Mouse (Mus musculus): ENCODE data around the gene 3110009E18Rik. TPM values are rescaled to one million over a fixed set of nuclear protein-coding genes. Genes with fewer than 3 reads are reported as not detected.
A peak's percentile ranks its signal among the peaks of the same experiment; 100 is the strongest.

The 3110009E18Rik gene
- polyA plus RNA-seq, 2 experiments: 3.5 to 10.4 TPM

DNA sequence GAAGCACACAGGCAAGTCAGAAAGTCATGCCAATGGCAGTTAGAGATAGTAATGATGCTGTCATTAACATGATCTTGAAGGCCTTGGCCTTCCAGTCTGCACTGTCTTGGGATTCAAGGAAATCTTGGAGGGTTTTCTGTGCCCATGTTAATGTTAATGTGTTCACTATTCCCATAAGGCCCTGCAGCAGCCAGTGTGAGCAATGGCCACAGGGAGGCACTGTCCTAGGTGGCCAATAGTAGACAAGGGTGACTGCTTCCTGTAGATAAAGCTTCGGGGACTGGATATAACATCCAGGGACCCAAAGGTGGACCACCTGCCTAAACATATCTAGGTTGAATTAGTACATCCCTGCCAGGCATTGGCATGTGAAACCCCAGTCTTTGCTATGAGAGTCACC lies 116.1 kb downstream of the 3110009E18Rik start:
- H3K4me1 ChIP-seq (replicated peaks; ENCODE audit: control insufficient read depth in 2 of 2, insufficient read depth in 2 of 2, low read length in 1 of 2): peaks cover 0 to under 1% of the 10 kb centered on the region in 2 experiments; a peak in 1 of 4 replicates
- ATAC-seq (ENCODE audit: insufficient read depth) (no peak), DNase-seq (ENCODE audit: low read depth in 3 of 3, low spot score in 3 of 3) (no peak)
- H3K27ac ChIP-seq: no peak overlapping the region
- H3K4me2 ChIP-seq (ENCODE audit: low read depth): no peak overlapping the region
- no peak overlapping the region for H3K9ac ChIP-seq (replicated peaks)
- peaks cover 76% of the 10 kb centered on the region for H3K36me3 ChIP-seq (replicated peaks; ENCODE audit: control insufficient read depth, insufficient read depth, low read depth)
- WGBS (ENCODE audit: insufficient replicate concordance): 55% methylated on average over 1 of the region's 1 CpGs
- no peak for TF ChIP-seq EP300 (IDR thresholded peaks at IDR 0.05; ENCODE audit: low read depth)
- TF ChIP-seq CTCF (IDR thresholded peaks at IDR 0.05; ENCODE audit: low read depth): peak; percentile 55
- no peaks in the 10 kb centered on the region for H3K9me3 ChIP-seq (ENCODE audit: control insufficient read depth, low read length)
- no peaks in the 10 kb centered on the region for H3K27me3 ChIP-seq (ENCODE audit: control insufficient read depth, insufficient read depth, low read length)
- H3K4me3 ChIP-seq (ENCODE audit: insufficient read depth in 1 of 2, low read depth in 2 of 2, low read length in 2 of 2): no peak overlapping the region

Other genes with a start within 250 kb of the 3110009E18Rik start
- 2.8 and 2.9 TPM in 2 replicates for gene Tmem177, start 208.0 kb upstream of the 3110009E18Rik start, polyA plus RNA-seq (2012; rRNA removed)
- 3.8 and 3.9 TPM in 2 replicates for gene Tmem177, start 208.0 kb upstream of the 3110009E18Rik start, polyA plus RNA-seq (2014; fragmentation: Nextera tagmentation; extraction: Ambion mirVana)
- 0.03 TPM in 1 of 2 replicates, not detected in the other for gene Cfap221, start 124.0 kb upstream of the 3110009E18Rik start, polyA plus RNA-seq (2012; rRNA removed)
- 0.05 TPM in 1 of 2 replicates, not detected in the other for gene Cfap221, start 124.0 kb upstream of the 3110009E18Rik start, polyA plus RNA-seq (2014; fragmentation: Nextera tagmentation; extraction: Ambion mirVana)
- gene Sctr, start 114.3 kb upstream of the 3110009E18Rik start, polyA plus RNA-seq (2012; rRNA removed): 0.03 TPM in 1 of 2 replicates, not detected in the other
- gene Sctr, start 114.3 kb upstream of the 3110009E18Rik start, polyA plus RNA-seq (2014; fragmentation: Nextera tagmentation; extraction: Ambion mirVana): not detected in 2 replicates
- gene Tmem37, start 47.1 kb upstream of the 3110009E18Rik start, polyA plus RNA-seq (2012; rRNA removed): 31.1 and 39.5 TPM in 2 replicates
- gene Tmem37, start 47.1 kb upstream of the 3110009E18Rik start, polyA plus RNA-seq (2014; fragmentation: Nextera tagmentation; extraction: Ambion mirVana): 73.9 and 75.7 TPM in 2 replicates
- 208 and 340 TPM in 2 replicates for gene Dbi, start 109 bp upstream of the 3110009E18Rik start, polyA plus RNA-seq (2012; rRNA removed)
- gene Dbi, start 109 bp upstream of the 3110009E18Rik start, polyA plus RNA-seq (2014; fragmentation: Nextera tagmentation; extraction: Ambion mirVana): 633 and 662 TPM in 2 replicates
- gene Steap3, start 151.5 kb downstream of the 3110009E18Rik start, polyA plus RNA-seq (2012; rRNA removed): 38.8 and 42.2 TPM in 2 replicates
- 39.1 and 46.2 TPM in 2 replicates for gene Steap3, start 151.5 kb downstream of the 3110009E18Rik start, polyA plus RNA-seq (2014; fragmentation: Nextera tagmentation; extraction: Ambion mirVana)
- not detected in 2 replicates for gene C1ql2, start 219.4 kb downstream of the 3110009E18Rik start, polyA plus RNA-seq (2012; rRNA removed)
- not detected in 2 replicates for gene C1ql2, start 219.4 kb downstream of the 3110009E18Rik start, polyA plus RNA-seq (2014; fragmentation: Nextera tagmentation; extraction: Ambion mirVana)

Measured in liver, embryonic 14.5 days (tissue).